Mouse (Mus musculus) hindbrain, embryonic 11.5 days (tissue): ENCODE results near the gene Apbb2. TPM values are rescaled to one million over a fixed set of nuclear protein-coding genes. Genes with fewer than 3 reads are reported as not detected.
A peak's percentile ranks its signal among the peaks of the same experiment; 100 is the strongest.

ENCODE experiments used
- ATAC-seq: fragments of 200-750 bp; cut with Nextera tagmentation; 2 replicates; pipeline ENCODE4 v1.8.0; 2017; ENCODE audit warnings: mild to moderate bottlenecking, moderate TSS enrichment, moderate library complexity; ENCODE audit not compliant: low FRiP score
- DNase-seq: peaks from one replicate; pipeline ENCODE4 v3.0.0-alpha.2; 2015; ENCODE audit warnings: low spot score
- H3K27ac ChIP-seq: fragments of 300-500 bp; sonication (generic); 2 replicates; pipeline ENCODE4 v1.5.1; 2014; ENCODE audit warnings: mild to moderate bottlenecking, low read depth, low read length
- H3K27me3 ChIP-seq: fragments of 300-500 bp; sonication (generic); 2 replicates; pipeline ENCODE4 v1.6.1; 2014; ENCODE audit warnings: mild to moderate bottlenecking, low read length, moderate library complexity, mixed read lengths; ENCODE audit not compliant: control insufficient read depth, insufficient read depth
- H3K36me3 ChIP-seq: fragments of 300-500 bp; sonication (generic); 2 replicates; pipeline ENCODE4 v1.6.1; 2014; ENCODE audit warnings: mild to moderate bottlenecking, low read length, moderate library complexity, mixed read lengths; ENCODE audit not compliant: control insufficient read depth, insufficient read depth
- H3K4me1 ChIP-seq: fragments of 300-500 bp; sonication (generic); replicated peaks from 2 replicates; pipeline ENCODE4 v1.6.1; 2014; ENCODE audit warnings: low read length, mixed read lengths; ENCODE audit not compliant: control insufficient read depth, insufficient read depth
- H3K4me2 ChIP-seq: fragments of 300-500 bp; sonication (generic); replicated peaks from 2 replicates; pipeline ENCODE4 v1.6.1; 2014; ENCODE audit warnings: mild to moderate bottlenecking, low read depth, low read length
- H3K4me3 ChIP-seq: fragments of 300-500 bp; sonication (generic); 2 replicates; pipeline ENCODE4 v1.5.1; 2014; ENCODE audit warnings: low read depth, low read length
- H3K9ac ChIP-seq: fragments of 300-500 bp; sonication (generic); 2 replicates; pipeline ENCODE4 v1.6.1; 2014; ENCODE audit warnings: low read depth, low read length
- H3K9me3 ChIP-seq: fragments of 300-500 bp; sonication (generic); 2 replicates; pipeline ENCODE4 v1.6.1; 2016; ENCODE audit warnings: low read length; ENCODE audit not compliant: control insufficient read depth
- WGBS: fragments of 180-500 bp; shearing (Covaris S2); extraction: QIAGEN DNeasy Blood & Tissue Kit; methylation state at CpG from one replicate; pipeline ENCODE4 v1.1.7; 2014; 5-methylcytosine and 5-hydroxymethylcytosine counted together
- polyA plus RNA-seq: library from polyadenylated mRNA; unstranded; fragments of >200 nt; fragmentation: Nextera tagmentation; extraction: Ambion mirVana; gene quantifications from 2 replicates; pipeline ENCODE4 v1.2.1, GENCODE M21; 2014

The Apbb2 gene
- polyA plus RNA-seq, 1 experiment from 2014 or later: 43.0 TPM

- H3K4me1 ChIP-seq: no peaks in the 10 kb centered on the region
- no peaks in the 10 kb centered on the region for H3K9me3 ChIP-seq
- H3K9ac ChIP-seq: no peak overlapping the region
- 31% methylated on average over 11 of the region's 11 CpGs for WGBS
- H3K4me2 ChIP-seq: peak overlapping the region; percentile 85; the same call in 1 of the 2 replicates
- H3K4me3 ChIP-seq: no peak overlapping the region
- H3K27me3 ChIP-seq: no peaks in the 10 kb centered on the region
- ATAC-seq (no peak), DNase-seq (no peak)
- no peaks in the 10 kb centered on the region for H3K36me3 ChIP-seq
- H3K27ac ChIP-seq: no peak overlapping the region
Observed at GRCm38 (mm10) chr5:66619195-66619594, 611 bp upstream of the Apbb2 start.

GRCm38 (mm10) chr5:66617921-66618460 is 593 bp downstream of the Apbb2 start:
- WGBS: under 1% methylated on average over 48 of the region's 54 CpGs
- Histone ChIP-seq H3K9me3 (no peaks in the 10 kb centered on the region), H3K4me3 (peak overlapping the region; percentile 86), H3K36me3 (no peaks in the 10 kb centered on the region), H3K4me2 (peak overlapping the region; percentile 85), H3K27ac (peak overlapping the region; percentile 96), H3K4me1 (no peaks in the 10 kb centered on the region), H3K27me3 (no peaks in the 10 kb centered on the region), H3K9ac (peak overlapping the region; percentile 90)
- no peak for DNase-seq
- ATAC-seq: peak; percentile 78

GRCm38 (mm10) chr5:66614940-66615339 is 3.6 kb downstream of the Apbb2 start:
- H3K4me1 ChIP-seq: no peaks in the 10 kb centered on the region
- WGBS: 82% methylated on average over 4 of the region's 4 CpGs

GRCm38 (mm10) chr5:66613725-66614124 is 4.9 kb downstream of the Apbb2 start:
- no peak for DNase-seq
- 67% methylated on average over 3 of the region's 3 CpGs for WGBS
- no peaks in the 10 kb centered on the region for H3K4me1 ChIP-seq

More at GRCm38 (mm10) chr5:66614940-66615339, 3.6 kb downstream of the Apbb2 start:
- Histone ChIP-seq H3K27me3 (no peaks in the 10 kb centered on the region), H3K4me2 (no peak overlapping the region), H3K4me3 (no peak overlapping the region), H3K27ac (no peak overlapping the region), H3K9me3 (no peaks in the 10 kb centered on the region), H3K9ac (no peak overlapping the region), H3K36me3 (no peaks in the 10 kb centered on the region)
- ATAC-seq (no peak), DNase-seq (no peak)

GRCm38 (mm10) chr5:66612964-66613363 is 5.6 kb downstream of the Apbb2 start:
- DNase-seq (no peak), ATAC-seq (no peak)
- no peaks in the 10 kb centered on the region for H3K4me1 ChIP-seq
- no peaks in the 10 kb centered on the region for H3K27me3 ChIP-seq
- H3K4me2 ChIP-seq: no peak overlapping the region
- no peaks in the 10 kb centered on the region for H3K9me3 ChIP-seq
- 70% methylated on average over 5 of the region's 5 CpGs for WGBS
- H3K4me3 ChIP-seq: no peak overlapping the region
- no peak overlapping the region for H3K9ac ChIP-seq
- no peak overlapping the region for H3K27ac ChIP-seq
- no peaks in the 10 kb centered on the region for H3K36me3 ChIP-seq

More at GRCm38 (mm10) chr5:66613725-66614124, 4.9 kb downstream of the Apbb2 start:
- no peak for ATAC-seq
- Histone ChIP-seq H3K36me3 (no peaks in the 10 kb centered on the region), H3K27ac (no peak overlapping the region), H3K27me3 (no peaks in the 10 kb centered on the region), H3K4me3 (no peak overlapping the region), H3K9ac (no peak overlapping the region), H3K4me2 (no peak overlapping the region), H3K9me3 (no peaks in the 10 kb centered on the region)

GRCm38 (mm10) chr5:66611851-66612250 is 6.7 kb downstream of the Apbb2 start:
- Histone ChIP-seq H3K27ac (no peak overlapping the region), H3K4me1 (no peaks in the 10 kb centered on the region), H3K27me3 (no peaks in the 10 kb centered on the region), H3K4me2 (no peak overlapping the region), H3K9ac (no peak overlapping the region), H3K36me3 (no peaks in the 10 kb centered on the region), H3K9me3 (no peaks in the 10 kb centered on the region), H3K4me3 (no peak overlapping the region)
- ATAC-seq (no peak), DNase-seq (no peak)
- 83% methylated on average over 4 of the region's 4 CpGs for WGBS

GRCm38 (mm10) chr5:66611361-66611760 is 7.2 kb downstream of the Apbb2 start:
- Histone ChIP-seq H3K27me3 (no peaks in the 10 kb centered on the region), H3K9me3 (no peaks in the 10 kb centered on the region), H3K4me3 (no peak overlapping the region), H3K27ac (no peak overlapping the region), H3K9ac (no peak overlapping the region), H3K36me3 (no peaks in the 10 kb centered on the region), H3K4me2 (no peak overlapping the region), H3K4me1 (no peaks in the 10 kb centered on the region)
- DNase-seq (no peak), ATAC-seq (no peak)
- WGBS: 96% methylated on average over 5 of the region's 5 CpGs

GRCm38 (mm10) chr5:66610270-66610669 is 8.3 kb downstream of the Apbb2 start:
- Histone ChIP-seq H3K27ac (no peak overlapping the region), H3K4me2 (no peak overlapping the region), H3K9me3 (no peaks in the 10 kb centered on the region), H3K27me3 (no peaks in the 10 kb centered on the region), H3K9ac (no peak overlapping the region), H3K36me3 (no peaks in the 10 kb centered on the region), H3K4me3 (no peak overlapping the region), H3K4me1 (no peaks in the 10 kb centered on the region)
- DNase-seq: no peak
- no peak for ATAC-seq
- WGBS: 90% methylated on average over 12 of the region's 12 CpGs

- no peak overlapping the region for H3K27ac ChIP-seq
- H3K4me3 ChIP-seq: no peak overlapping the region
- DNase-seq (no peak), ATAC-seq (no peak)
- H3K36me3 ChIP-seq: no peaks in the 10 kb centered on the region
- WGBS: 82% methylated on average over 7 of the region's 7 CpGs
- H3K4me2 ChIP-seq: no peak overlapping the region
- no peaks in the 10 kb centered on the region for H3K9me3 ChIP-seq
- H3K27me3 ChIP-seq: no peaks in the 10 kb centered on the region
- no peaks in the 10 kb centered on the region for H3K4me1 ChIP-seq
- H3K9ac ChIP-seq: no peak overlapping the region
Observed at GRCm38 (mm10) chr5:66609306-66609705, 9.3 kb downstream of the Apbb2 start.
